Mouse (Mus musculus) G1E (cell line): ENCODE measurements at regions not wholly inside any gene's neighbourhood (a gene's known extent, or its start where the extent isn't known, plus 50 kb on each side); places are given as distances from the start of the nearest gene placed in this dataset.

ENCODE experiments used
- ATAC-seq: 2 replicates; pipeline ENCODE4 v1.8.0; 2016; ENCODE audit warnings: mild to moderate bottlenecking; ENCODE audit not compliant: insufficient number of reproducible peaks, poor library complexity, low FRiP score, severe bottlenecking; ENCODE audit errors: extremely low read depth
- DNase-seq: peaks from one replicate; pipeline ENCODE4 v3.0.0; 2012; ENCODE audit warnings: low spot score
- H3K27me3 ChIP-seq: 2 replicates; pipeline ENCODE4 v1.6.1; 2012; ENCODE audit warnings: mild to moderate bottlenecking, low read length, inconsistent platforms; ENCODE audit not compliant: insufficient read depth
- H3K36me3 ChIP-seq: replicated peaks from 2 replicates; pipeline ENCODE3; 2012; ENCODE audit warnings: mild to moderate bottlenecking, inconsistent platforms
- H3K4me1 ChIP-seq: 2 replicates; pipeline ENCODE4 v1.6.1; 2012; ENCODE audit warnings: low read depth, low read length, inconsistent platforms, mixed read lengths; ENCODE audit not compliant: insufficient read depth
- H3K4me3 ChIP-seq: 2 replicates; pipeline ENCODE4 v1.5.1; 2012; ENCODE audit warnings: low read depth, mild to moderate bottlenecking, inconsistent platforms, low read length, moderate library complexity, mixed read lengths
- H3K9me3 ChIP-seq: replicated peaks from 2 replicates; pipeline ENCODE4 v1.6.1; 2012; ENCODE audit warnings: inconsistent platforms
- CTCF ChIP-seq: IDR thresholded peaks from 2 replicates; pipeline ENCODE4 v1.5.1; 2012; ENCODE audit warnings: low read depth, low read length, inconsistent platforms, mixed read lengths
- GATA1 ChIP-seq: IDR thresholded peaks from 2 replicates; pipeline ENCODE4 v1.6.1; 2012; ENCODE audit warnings: borderline replicate concordance, low read length, inconsistent platforms, mixed read lengths
- GATA2 ChIP-seq: IDR thresholded peaks from 2 replicates; pipeline ENCODE4 v1.6.1; 2012; ENCODE audit warnings: low read depth, low read length, inconsistent platforms, borderline replicate concordance
- POLR2AphosphoS5 ChIP-seq: IDR thresholded peaks from 2 replicates; pipeline ENCODE4 v1.6.1; 2012; ENCODE audit warnings: low read depth, low read length, inconsistent platforms; ENCODE audit not compliant: insufficient replicate concordance
- TAL1 ChIP-seq: conservative IDR thresholded peaks from 2 replicates; pipeline ENCODE4 v1.6.1; 2012; ENCODE audit warnings: low read depth, low read length, inconsistent platforms, mixed read lengths

DNA sequence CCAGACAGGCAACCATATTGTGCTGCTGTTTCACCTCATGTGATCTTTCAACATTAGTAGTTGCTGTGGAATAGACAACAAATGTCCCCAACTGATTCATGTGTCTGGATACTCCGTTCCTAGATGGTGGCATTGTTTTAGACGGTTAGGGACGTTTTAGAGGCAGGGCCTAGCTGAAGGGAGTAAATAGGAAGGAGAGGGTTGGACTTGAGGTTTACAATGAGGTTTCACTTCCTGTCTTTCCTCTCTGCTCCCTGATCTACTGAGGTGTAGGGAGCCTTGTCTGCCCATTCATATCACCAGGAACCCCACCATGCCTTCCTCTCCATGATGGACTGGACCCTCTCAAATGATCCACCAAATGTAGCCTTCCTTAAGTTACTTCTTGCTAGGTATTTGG is 168.1 kb downstream of the Mex3b start:
- Histone ChIP-seq H3K27me3 (no peaks in the 10 kb centered on the region), H3K9me3 (no peaks in the 10 kb centered on the region), H3K4me3 (no peak overlapping the region), H3K36me3 (no peaks in the 10 kb centered on the region), H3K4me1 (no peaks in the 10 kb centered on the region)
- ATAC-seq (no peak), DNase-seq (no peak)
- TF ChIP-seq GATA2 = no peak
- no peak for TF ChIP-seq GATA1
- TF ChIP-seq POLR2AphosphoS5 = no peak
- TF ChIP-seq TAL1 = no peak
- no peak for TF ChIP-seq CTCF

- no peak for DNase-seq
- H3K4me1 ChIP-seq = no peaks in the 10 kb centered on the region
- H3K9me3 ChIP-seq = no peaks in the 10 kb centered on the region
- no peaks in the 10 kb centered on the region for H3K36me3 ChIP-seq
- H3K4me3 ChIP-seq = no peak overlapping the region
- no peaks in the 10 kb centered on the region for H3K27me3 ChIP-seq
- ATAC-seq = no peak
- TF ChIP-seq TAL1 (no peak), GATA1 (no peak), GATA2 (no peak), CTCF (no peak), POLR2AphosphoS5 (no peak)
These were observed 169.3 kb downstream of the Mex3b start for GRCm38 (mm10) chr7:83036397-83036796.

DNA sequence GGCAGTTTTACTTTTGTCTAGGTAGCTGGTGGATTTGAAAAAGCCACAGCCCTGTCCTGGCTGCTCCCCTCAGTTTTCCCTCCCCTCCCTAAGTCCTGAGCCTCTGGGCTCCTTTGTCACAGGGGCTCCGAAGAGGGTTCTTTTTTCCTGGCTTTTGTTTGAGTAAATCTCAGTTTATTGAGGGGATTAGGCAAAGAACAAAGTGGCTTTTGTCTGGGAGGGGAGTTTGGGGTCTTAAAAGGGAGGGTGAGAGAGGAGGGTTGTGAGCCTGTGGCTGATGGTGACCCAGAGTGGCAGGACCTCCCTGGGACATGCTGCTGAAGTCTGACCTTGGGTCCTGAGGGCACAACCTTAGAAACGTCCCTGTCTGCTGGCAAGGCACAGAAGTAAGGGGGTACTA is 170.0 kb downstream of the Mex3b start:
- Histone ChIP-seq H3K4me1 (no peaks in the 10 kb centered on the region), H3K4me3 (no peak overlapping the region), H3K9me3 (no peaks in the 10 kb centered on the region), H3K27me3 (no peaks in the 10 kb centered on the region), H3K36me3 (no peaks in the 10 kb centered on the region)
- DNase-seq (no peak), ATAC-seq (no peak)
- TF ChIP-seq GATA2 (no peak), CTCF (no peak), TAL1 (no peak), GATA1 (no peak), POLR2AphosphoS5 (no peak)

- H3K4me3 ChIP-seq = no peak overlapping the region
- H3K9me3 ChIP-seq = no peaks in the 10 kb centered on the region
- H3K27me3 ChIP-seq = no peaks in the 10 kb centered on the region
- H3K4me1 ChIP-seq = no peaks in the 10 kb centered on the region
- DNase-seq (no peak), ATAC-seq (no peak)
- no peaks in the 10 kb centered on the region for H3K36me3 ChIP-seq
- no peak for TF ChIP-seq POLR2AphosphoS5
- no peak for TF ChIP-seq CTCF
- TF ChIP-seq TAL1 = no peak
- no peak for TF ChIP-seq GATA1
- TF ChIP-seq GATA2 = no peak
These were observed 170.6 kb downstream of the Mex3b start for GRCm38 (mm10) chr7:83037714-83038113.

- ATAC-seq (no peak), DNase-seq (no peak)
- TF ChIP-seq GATA2 (no peak), TAL1 (no peak), POLR2AphosphoS5 (no peak), CTCF (no peak), GATA1 (no peak)
- Histone ChIP-seq H3K4me3 (no peak overlapping the region), H3K36me3 (no peaks in the 10 kb centered on the region), H3K9me3 (no peaks in the 10 kb centered on the region), H3K27me3 (no peaks in the 10 kb centered on the region), H3K4me1 (no peaks in the 10 kb centered on the region)
These were observed 176.6 kb downstream of the Mex3b start for GRCm38 (mm10) chr7:83043746-83044145.

- no peak overlapping the region for H3K4me3 ChIP-seq
- TF ChIP-seq CTCF = no peak
- no peak for TF ChIP-seq TAL1
- no peak for TF ChIP-seq GATA2
- TF ChIP-seq POLR2AphosphoS5 = no peak
- no peak for TF ChIP-seq GATA1
- H3K36me3 ChIP-seq = no peaks in the 10 kb centered on the region
- ATAC-seq (no peak), DNase-seq (no peak)
- no peaks in the 10 kb centered on the region for H3K27me3 ChIP-seq
- H3K4me1 ChIP-seq = no peaks in the 10 kb centered on the region
- H3K9me3 ChIP-seq = no peaks in the 10 kb centered on the region
These were observed 178.1 kb downstream of the Mex3b start for GRCm38 (mm10) chr7:83045266-83045665.
